Mouse (Mus musculus): ENCODE data around the gene Gnaq.

- TF ChIP-seq CTCF (IDR thresholded peaks at IDR 0.05; ENCODE audit: low read depth, low read length): no peak
- TF ChIP-seq POLR2A (IDR thresholded peaks at IDR 0.05; ENCODE audit: borderline replicate concordance, low read depth, low read length): no peak
These were observed 72.4 kb downstream of the Gnaq start for GRCm38 (mm10) chr19:16204776-16205680.

Measured in bone marrow macrophage, adult 2 months (primary cell).